Mouse (Mus musculus) c-Kit-negative CD71-positive TER-119-positive erythroid progenitor cells, embryonic 14.5 days (primary cell): ENCODE measurements around the gene Ryr2.
"Not testable (repeated sequence)": the region's sequence is repeated elsewhere in the genome, so short reads cannot be mapped to it uniquely, and the experiment has no call there.

Experiments used
- DNase-seq: peaks from one replicate; pipeline ENCODE4 v3.0.0-alpha.2; 2013; ENCODE audit warnings: low read depth, low spot score

Ryr2 gene

DNA sequence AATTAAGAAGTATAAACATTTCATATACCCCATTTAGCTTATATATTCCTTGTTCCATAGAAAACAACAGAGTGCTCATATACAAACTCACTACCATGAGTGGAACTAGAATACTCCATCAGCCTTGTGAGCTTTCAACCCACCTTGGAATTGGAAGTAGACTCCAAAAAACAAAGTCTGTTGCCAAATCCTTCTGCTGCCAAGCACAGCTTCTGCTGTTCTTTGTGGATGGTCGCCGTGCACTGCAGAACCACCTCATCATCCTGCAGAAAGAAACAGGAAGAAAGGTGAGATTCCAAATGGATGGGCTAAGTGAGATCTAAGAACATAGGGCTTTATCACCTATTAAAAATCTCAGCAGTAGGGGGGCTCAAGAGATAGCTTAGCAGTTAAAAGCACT lies 161.0 kb downstream of the Ryr2 start:
- DNase-seq, result no peak

DNA sequence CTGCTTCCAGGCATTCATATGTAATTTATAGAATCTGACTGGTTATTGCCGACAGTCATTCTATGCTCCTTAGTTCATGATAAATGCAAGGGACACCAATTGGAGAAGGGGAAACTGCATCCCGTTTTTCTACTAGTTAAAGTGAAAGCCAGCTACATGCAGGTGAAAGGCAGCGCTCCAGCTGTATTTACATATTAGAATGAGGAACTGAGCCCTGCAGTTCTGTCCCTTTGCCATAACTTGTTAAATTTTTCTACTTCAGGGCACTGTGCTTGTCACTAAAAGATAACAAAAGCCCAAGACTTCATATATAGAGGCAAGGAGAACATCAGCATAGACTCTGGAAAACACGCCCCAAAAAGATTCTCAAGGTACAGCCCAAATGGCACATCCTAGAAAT lies 165.0 kb downstream of the Ryr2 start:
- no peak for DNase-seq

DNA sequence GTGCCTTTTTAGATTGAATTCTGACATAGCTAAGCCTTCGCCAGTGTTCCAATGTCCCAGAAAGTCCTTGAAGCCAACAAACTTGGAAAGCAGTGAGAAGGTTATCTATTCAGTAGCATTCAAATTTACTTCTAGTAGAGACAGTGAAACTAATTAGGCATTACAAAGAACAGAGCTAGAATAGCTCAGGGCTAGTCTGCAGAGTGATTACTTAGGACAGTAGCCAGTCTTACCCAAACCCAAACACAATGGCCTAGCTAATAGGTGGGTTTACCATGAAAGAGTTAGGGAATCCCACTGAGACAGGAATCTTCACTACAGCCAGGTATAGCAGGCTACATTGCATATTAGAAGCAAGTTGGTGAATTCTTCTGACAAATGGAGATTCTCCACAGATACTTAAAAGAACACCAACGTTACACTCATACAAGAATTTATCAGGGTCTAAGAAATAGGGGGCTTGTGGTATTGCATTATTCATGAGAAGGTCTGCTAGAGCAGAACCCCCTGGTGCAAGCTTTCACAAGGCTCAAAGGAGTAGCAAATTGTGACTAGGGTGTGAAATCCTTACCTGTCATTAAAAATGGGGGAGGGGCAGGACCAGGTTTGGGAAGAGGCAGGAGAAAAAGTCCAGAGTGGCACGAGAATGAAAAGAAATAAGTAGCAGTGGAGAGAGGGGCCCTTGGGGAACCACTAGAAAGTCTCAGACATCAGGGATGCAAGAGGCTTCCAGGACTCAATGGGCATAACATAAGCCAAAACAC lies 172.3 kb downstream of the Ryr2 start:
- DNase-seq, result not testable (repeated sequence)

DNA sequence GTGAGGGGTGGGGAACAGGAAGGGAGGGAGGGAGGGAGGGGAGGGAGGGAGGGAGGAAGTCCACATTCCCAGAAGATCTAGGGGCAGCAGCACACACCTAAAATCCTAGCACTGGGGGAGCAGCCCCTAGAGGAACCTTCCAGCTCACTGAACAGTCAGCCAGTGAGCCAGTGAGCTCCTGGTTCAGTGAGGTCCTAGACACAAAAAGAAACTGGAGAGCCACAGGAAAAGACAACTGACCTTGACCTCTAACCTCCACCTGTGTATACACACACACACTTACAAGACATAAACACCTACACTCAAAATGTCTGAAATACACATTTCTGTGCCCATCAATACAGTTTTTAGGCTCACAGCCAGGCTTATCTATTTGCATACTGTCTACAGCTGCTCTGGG lies 173.4 kb downstream of the Ryr2 start:
- no peak for DNase-seq

DNA sequence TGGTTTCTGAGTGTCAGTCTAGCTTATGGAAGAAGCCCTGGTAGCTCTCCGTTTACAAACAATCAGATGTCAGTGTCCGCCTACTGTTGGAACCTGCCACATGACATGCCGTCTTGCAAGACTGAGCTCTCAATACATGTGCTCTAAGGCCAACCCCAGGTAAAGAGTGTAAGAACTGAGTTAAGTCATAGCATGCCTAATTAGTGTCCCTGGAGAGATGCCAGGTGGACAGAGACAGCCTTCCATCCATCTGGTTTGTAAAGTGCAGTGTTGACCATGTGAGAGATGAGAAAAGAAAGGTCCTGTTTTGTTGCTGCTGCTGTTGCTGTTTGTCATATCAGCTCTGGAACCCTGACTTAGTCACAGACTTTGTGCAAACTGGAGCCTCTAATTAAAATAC lies 178.0 kb downstream of the Ryr2 start:
- DNase-seq, result no peak

DNA sequence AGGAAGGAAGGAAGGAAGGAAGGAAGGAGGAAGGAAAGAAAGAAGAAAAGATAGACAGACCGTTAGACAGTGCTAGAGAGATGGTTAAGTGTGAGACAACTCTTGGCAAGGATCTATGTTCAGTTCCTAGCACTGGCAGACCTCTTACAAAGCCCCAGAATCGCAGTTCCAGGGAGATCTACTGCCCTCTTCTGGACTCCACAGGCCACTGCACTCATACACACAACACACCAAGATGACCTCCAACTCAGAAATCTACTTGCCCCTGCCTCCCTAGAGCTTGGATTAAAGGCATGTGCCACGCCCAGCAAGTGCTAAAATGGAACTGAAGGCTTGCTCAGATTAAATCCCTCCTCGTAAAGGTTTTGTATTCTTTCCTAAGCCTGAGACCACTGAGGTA lies 179.0 kb downstream of the Ryr2 start:
- no peak for DNase-seq

DNA sequence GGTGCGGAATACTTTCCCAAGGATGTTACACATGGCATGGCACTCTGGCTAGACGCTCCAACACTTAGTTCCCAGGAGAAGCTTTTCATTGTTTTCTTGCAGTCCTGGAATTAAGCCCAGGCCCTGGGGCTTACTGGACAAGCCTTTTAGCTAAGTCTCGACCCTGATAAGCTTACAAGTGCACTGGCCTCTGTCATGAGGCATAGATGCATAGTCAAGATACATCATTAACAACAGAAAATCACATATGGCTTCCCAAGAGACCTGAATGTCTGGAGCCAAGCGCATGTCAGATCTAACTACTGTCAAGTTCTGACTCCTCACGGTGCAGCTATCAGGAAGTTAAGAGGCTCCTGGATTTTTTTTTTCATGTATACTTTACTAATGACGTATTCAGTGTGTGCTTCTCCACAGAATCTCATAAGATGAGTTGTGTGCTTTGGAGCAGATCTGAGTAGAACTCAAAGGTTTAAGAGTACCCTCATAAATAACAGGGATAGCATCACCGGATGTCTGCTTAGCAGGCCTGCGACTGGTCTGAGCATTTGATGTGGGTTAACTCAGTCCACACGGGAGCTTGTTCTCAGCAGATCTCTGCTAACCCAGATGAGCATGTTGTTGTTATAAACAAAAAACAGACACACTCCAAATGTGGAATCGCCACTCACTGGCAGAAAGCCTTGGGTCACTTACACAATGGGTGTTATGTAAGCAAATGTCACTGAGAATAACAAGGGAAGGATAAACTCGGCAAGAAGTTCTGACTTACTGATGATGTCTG lies 179.8 kb downstream of the Ryr2 start:
- no peak for DNase-seq

DNA sequence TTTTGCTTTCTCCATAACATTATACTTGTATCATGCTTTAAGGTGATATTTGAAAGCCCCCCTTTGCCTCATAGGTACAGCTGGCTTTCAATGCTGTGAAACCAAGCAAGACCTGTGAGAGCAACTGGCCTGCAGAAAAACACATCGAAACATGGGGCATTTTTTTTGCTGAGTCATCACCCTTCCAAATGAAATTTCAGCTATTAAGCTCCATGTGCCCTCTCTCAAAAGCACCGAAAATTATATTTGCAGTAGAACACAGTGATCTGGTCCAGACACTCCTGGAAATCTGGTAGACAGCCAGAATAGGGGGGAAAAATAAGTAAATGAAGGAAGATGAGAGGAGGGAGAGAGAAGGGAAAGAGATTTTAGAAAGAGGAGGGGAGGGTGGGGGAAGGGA lies 180.5 kb downstream of the Ryr2 start:
- no peak for DNase-seq

DNA sequence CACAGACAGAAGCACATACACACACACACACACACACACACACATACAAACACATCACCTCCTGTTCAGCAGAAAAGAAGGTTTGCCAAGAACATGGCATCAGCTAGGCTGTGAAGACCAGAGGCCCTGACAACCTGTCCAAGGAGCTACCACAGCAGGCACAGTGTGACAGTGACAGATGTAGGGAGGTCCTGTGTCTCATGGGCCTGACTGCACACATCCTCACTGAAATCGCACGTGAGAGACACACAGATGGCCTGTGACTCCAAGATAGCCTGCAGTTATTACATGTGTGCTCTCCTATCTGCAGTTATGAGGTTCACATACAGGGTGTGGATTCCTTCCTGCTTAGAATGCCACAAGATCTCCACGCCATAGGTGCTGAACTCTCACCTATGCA lies 182.0 kb downstream of the Ryr2 start:
- DNase-seq, result no peak

DNA sequence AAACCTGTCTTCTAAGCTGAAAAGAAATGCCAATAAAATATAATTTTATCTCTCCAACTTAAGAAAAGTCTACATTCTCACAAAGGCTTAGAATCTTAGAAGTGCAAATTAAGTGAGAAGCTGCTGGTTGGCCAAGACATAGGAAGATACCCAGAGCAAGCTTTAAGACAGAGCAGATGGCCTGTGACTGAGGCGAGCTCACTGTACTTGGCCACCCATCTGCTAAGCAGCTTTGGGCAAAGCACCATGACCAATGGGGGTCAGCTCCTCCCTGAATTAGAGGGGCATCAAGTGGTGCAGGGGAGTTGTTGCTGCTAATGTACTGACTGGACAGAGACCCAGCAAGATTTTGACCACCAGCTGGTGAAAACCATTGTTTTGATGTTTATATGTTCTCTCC lies 186.2 kb downstream of the Ryr2 start:
- DNase-seq, result no peak

DNA sequence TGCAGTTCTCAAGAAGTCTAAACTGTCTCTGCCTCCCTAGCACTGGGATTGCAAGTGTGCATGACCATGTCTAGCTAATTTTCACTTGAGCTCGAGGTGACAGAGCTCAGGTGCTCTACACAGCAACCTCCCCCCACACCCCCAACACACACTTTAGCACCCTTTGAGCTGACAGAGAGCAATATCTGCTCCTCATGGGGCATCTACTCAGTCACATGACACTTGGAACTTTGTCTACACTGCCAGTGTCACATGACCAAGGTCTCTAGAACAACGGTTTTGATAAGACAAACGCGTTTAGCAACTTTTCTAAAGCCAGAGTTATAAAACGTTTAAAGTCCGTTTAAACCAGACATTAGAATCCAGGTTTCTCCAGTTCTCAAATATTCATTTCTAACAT lies 187.3 kb downstream of the Ryr2 start:
- no peak for DNase-seq

DNA sequence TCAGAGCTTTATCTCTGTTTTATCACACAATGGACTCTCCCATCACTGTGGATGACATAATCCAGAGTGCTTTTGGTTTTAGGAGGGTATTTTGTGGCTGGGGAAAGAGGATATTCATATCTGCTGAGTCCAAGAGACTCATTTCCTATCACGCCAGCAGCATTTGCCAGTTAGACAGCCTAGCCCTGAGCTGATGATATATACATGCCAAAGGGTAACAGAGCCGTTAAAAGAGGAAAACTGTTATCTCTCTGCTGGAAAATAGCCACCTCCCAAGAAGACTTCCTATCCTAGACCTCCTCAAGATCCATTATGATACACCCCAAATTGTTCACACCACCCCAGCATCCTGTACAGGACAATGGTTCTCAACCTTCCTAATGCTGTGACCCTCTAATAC lies 191.1 kb downstream of the Ryr2 start:
- no peak for DNase-seq

DNA sequence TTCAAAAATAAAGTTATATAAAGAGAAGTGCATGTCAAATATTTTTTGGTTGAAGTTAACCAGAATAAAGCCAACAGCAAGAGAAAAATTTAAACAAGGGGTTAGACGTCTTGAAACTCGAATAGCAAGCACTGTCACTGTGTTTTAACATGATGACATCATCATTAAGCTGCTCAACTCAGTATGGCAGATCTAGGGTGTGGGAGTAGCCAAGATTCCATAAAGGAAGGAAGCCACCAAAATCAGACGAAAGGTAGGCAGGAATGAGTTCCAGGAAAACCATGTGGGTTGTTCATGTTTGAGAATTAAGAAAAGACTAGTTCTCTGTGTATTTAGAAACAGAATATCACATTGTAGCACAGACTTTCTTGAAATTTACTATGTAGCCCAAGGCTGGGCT lies 192.1 kb downstream of the Ryr2 start:
- DNase-seq, result no peak

DNA sequence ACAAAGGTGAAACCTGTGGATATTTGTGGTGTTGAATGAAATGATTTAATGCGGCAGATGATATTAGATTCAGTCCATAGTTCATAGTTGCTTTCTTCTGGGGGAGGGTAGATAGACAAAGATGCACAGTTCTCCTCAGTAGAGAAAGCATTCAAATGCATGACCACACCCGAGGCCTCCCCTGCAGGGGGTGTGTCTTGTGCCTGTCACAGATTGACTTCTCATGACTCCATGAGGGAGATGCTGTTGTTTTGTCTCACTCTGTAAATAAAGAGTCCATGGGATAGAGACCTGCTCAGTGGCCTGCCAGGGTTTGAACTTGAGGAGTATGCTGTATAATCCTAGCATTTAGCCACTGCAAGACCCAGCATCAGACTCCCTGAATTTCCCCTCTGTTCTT lies 194.5 kb downstream of the Ryr2 start:
- no peak for DNase-seq

DNA sequence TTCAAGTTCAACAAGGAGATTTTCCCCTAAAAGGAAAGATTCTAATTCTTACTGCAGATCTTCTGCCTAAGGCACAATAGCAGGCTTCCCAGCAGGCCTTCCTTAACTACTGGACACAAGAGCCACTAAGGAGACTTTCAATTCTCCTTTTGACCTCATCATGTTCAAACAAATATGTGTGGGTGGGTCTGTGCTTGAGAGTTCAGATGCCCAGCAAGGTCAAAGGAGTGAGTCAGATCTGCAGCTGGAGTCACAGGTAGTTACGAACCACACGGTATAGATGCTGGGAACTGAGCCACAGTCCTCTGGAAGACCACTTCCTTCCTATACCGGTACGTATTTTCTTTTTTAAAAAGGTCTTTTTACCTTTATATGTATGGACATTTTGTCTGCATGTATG lies 198.6 kb downstream of the Ryr2 start:
- DNase-seq, result no peak

DNA sequence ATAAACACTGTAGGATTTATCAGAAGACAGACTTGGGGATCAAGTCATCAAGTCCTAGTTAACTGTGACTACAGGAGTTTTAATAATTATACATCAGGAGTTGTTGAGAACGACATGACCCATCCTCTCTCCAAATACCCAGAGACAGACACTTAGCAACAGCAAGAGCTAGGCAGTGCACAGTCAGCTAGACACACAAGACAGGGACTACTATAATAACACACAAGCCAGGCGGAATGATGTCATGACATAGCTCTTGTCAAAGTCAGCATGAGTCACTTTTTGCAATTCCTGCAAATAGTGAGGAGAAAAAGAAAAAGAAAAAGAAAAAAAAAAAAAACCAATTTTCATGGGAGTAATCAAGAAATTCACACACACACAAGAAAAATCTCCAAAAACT lies 201.6 kb downstream of the Ryr2 start:
- DNase-seq, result no peak

DNA sequence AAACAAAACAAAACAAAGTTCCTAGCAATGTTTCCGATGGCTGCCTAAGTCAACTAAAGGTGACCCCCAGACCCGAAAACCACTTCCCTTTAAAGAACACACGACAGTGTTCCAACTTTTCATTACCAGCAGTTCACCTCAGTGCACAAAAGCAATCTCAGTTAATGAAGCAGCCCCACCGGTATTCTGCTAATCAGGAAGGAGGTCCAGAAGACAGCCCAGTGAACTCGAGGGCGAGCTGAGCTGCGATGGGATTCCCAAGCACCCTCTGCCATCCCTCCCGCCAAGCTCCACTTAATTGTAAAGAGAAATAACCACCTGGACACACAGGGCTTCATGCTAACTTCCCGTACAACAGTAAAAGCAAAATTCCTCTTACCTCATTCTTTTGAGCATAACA lies 203.5 kb downstream of the Ryr2 start:
- no peak for DNase-seq

DNA sequence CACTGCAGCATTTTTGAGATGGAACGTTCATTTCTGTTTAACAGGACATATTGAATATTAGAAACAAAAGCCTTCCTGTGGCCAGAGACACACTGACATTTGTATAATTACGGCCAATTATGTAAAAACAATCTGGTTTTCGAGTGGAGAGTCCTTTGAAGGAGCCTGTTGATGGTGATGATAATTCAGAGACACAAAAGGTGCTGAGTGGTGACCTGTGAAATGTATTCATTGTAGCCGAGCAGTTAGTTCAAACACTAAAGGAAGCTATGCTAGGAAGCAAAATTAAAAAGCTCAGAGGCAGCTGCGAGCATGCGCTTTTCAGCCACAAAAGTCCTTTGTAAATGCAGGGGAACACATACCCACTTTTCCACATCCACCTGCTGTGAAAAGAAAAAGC lies 203.9 kb downstream of the Ryr2 start:
- DNase-seq, result no peak

DNA sequence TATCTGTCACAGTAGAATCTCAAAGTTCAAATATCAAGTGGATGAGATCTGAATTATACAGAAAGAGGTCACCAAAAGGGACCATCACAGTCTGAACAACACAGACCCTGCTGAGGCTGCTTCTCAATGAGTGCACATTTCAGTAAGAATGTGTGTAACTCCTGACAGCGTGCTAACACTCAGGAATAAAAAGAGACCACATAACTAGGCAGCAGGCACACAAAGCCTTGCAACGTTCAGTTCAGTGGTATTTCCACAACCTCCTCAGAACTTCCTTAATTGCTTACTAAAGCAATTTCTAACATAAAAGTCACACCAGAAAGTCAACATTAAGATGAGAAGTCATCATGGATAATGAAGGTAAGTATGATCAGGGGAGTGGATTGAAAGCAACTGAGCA lies 206.1 kb downstream of the Ryr2 start:
- no peak for DNase-seq

DNA sequence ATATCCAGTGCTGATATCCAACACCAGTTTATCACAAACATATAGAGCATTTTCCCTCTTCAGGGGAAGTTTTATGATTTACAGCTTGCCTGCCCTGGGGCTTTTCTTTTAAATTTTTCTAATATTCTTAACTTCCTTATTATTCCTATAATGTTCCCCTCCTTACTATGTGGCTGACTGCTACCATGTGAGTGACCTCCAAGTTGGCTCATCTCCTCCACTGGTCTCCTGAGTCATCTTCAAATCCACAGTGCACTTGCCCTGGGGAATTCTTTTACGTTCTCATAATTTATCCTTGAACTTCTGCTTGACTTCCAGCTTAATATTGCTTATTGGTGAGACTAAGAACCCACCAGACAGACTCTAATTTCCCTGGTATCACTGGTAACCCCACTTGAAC lies 211.1 kb downstream of the Ryr2 start:
- no peak for DNase-seq

DNA sequence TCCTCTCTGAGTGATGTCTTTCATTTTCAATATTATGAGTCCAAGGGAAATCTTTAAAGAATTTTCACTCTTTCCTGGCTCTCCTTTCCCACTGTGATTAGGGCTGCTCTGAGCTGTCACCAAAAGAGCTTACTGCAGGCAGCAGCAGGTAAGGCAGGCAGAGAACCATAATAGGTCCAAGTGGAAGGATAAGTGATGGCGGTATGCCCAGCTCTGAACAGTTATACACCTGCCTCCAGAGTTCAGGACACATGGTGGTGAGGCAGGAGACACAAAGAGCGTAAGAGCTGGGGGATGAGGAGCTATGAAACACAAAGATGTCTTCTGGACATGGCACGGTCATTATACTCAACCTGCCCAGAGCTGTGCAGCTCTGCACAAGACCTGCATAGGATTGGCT lies 215.0 kb downstream of the Ryr2 start:
- no peak for DNase-seq

DNA sequence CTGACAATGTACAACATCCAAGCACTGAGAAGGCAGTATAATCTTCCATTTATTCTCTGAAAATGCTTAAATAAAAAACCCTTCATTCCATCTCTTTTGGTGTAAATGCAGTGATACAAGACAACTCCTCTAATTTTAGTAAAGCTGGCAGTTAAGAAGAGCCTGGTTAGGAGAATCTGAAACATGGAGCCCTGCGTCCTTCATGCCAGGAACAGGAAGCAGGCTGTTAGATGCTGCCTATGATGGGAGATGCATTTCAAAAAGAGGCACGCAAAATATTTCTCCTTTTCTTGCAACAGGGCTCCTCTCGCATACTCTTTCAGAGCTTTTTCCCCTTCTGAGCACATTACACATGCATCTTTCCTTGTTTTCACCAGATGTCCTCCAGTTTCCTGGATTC lies 215.6 kb downstream of the Ryr2 start:
- no peak for DNase-seq

DNA sequence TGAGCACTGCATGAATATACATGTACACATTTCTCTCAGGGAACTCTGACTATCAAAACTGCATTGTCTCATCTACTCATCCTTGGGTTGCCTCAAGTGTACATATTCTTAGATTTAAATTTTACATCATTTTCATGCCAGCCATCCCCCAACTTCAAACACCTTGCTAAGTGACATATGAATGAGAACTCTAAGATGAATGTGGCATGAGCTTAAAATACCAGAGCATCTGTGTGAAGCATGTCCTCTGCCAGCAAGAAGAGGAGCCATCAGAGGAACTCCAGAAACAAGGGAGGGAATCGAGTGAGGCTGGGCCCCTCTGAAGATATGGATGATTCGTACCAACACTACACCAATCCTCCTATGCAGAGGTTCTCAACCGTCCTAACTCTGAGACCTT lies 222.6 kb downstream of the Ryr2 start:
- no peak for DNase-seq
